Mouse (Mus musculus): Measurements from ENCODE around the gene Vamp4.

Vamp4 gene

GRCm38 (mm10) chr1:162643752-162644151 lies 73.4 kb downstream of the Vamp4 start:
- DNase-seq (ENCODE audit: inconsistent age in 2 of 2, low spot score in 1 of 2) = peak in 1 of 2 experiments; percentile 72

GRCm38 (mm10) chr1:162646083-162646686 lies 75.9 kb downstream of the Vamp4 start:
- DNase-seq (ENCODE audit: inconsistent age in 2 of 2, low spot score in 1 of 2) = peak in 1 of 2 experiments; percentile 15

- no peak for DNase-seq (ENCODE audit: inconsistent age in 2 of 2, low spot score in 1 of 2)
These were observed 78.1 kb downstream of the Vamp4 start for GRCm38 (mm10) chr1:162648416-162648815.

Data from adrenal gland, adult (tissue).